Mouse (Mus musculus) neural tube, postnatal 0 days (tissue): Measurements from ENCODE around the gene Tmem232. TPM values are rescaled to one million over a fixed set of nuclear protein-coding genes. Genes with fewer than 3 reads are reported as not detected.

Experiments used
- microRNA-seq: library from miRNA; unstranded; fragments of <30 nt; microRNA quantifications from one replicate; pipeline ENCODE4, GENCODE M21; 2016
- polyA plus RNA-seq: library from polyadenylated mRNA; unstranded; fragments of >200 nt; fragmentation: Nextera tagmentation; extraction: Ambion mirVana; gene quantifications from 2 replicates; pipeline ENCODE4 v1.2.1, GENCODE M21; 2015

Tmem232 gene
- polyA plus RNA-seq: 2.5 and 3.6 TPM in 2 replicates

GRCm38 (mm10) chr17:65540441-65541272 lies at the start of gene Tmem232:
Tmem232 (minus strand) TSS chr17:65540782.

Small RNA genes lying within 50 kb of the gene (microRNA-seq; reads per million reads assigned to microRNA genes)
- gene Gm25731: not detected

Other genes with a start within 250 kb of the Tmem232 start
- 303 and 325 TPM in 2 replicates for gene Vapa, start 72.8 kb upstream of the Tmem232 start, polyA plus RNA-seq
- 0.19 TPM in 1 of 2 replicates, not detected in the other for gene Txndc2, start 101.4 kb upstream of the Tmem232 start, polyA plus RNA-seq
- gene Rab31, start 232.0 kb upstream of the Tmem232 start, polyA plus RNA-seq: 53.1 and 53.6 TPM in 2 replicates
- 24.3 and 25.6 TPM in 2 replicates for gene Ppp4r1, start 241.8 kb upstream of the Tmem232 start, polyA plus RNA-seq